Mouse (Mus musculus): ENCODE measurements around the gene Gcn1l1. TPM values are rescaled to one million over a fixed set of nuclear protein-coding genes. Genes with fewer than 3 reads are reported as not detected.

Gene Gcn1l1
- polyA plus RNA-seq, 1 experiment from 2014 or later = 15.0 TPM

DNA sequence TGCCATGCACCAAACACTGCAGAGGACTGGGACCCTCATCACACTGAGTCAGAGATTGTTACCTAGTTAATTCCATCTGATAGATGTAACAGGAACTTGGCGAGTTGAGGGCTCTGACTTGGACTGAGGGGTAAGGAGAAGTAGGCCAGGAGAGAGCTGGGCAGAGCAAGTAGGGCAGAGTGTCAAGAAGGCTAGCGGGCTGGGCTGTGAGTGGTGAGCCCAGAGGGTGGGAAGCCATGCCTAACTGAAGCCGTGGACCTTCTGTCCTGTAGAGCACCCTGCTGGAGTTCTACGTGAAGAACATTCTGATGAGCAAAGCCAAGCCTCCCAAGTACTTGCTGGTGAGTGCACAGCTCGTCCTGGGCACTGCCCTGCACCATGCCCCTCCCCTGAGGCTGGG is 14.3 kb downstream of the Gcn1l1 start:
- H3K36me3 ChIP-seq (replicated peaks) = peaks cover 98% of the 10 kb centered on the region
- H3K27me3 ChIP-seq = no peaks in the 10 kb centered on the region
- no peak overlapping the region for H3K9ac ChIP-seq
- no peaks in the 10 kb centered on the region for H3K4me1 ChIP-seq (replicated peaks)
- ATAC-seq (ENCODE audit: insufficient read depth) = no peak
- no peaks in the 10 kb centered on the region for H3K9me3 ChIP-seq (replicated peaks)
- WGBS (ENCODE audit: insufficient replicate concordance) = 79% methylated on average over 5 of the region's 5 CpGs
- H3K4me3 ChIP-seq (replicated peaks) = no peak overlapping the region
- H3K4me2 ChIP-seq = no peak overlapping the region
- no peak overlapping the region for H3K27ac ChIP-seq (replicated peaks)

DNA sequence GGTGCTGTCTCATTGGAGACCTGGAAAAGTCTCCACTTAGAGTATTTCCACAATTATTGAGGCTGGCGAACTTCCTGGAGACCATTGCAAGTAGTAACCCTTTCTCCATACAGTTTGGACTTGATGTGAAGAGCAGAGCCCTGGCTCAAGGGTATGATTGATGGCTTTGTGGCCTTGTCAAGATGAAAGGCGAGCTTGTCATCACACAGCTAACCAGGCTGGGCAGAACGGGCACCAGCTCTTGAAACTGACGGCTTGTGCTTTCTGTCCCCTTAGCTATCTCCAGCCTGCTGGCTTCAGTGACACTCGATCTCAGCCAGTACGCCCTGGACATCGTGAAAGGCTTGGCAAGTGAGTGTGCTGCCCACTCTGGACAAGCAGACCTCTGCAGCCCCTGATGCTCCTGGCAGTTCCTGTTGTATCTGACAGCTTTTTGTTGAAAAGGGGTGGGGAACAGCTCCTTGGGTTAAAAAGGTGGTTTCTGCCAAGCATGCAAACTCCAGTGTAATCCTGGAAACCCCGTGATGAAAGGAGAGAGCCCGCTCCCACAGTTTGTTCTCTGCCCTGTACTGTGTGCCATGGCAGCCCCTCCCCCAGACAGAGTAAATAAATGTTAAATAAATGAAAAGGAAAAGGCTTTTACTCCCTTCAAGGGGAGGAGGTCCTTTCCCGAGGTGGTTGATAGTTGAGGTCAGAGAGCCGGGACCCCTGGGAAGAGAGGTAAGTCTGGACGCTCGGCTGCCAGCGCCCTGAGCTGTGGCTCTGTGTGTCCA is 15.4 kb downstream of the Gcn1l1 start:
- Histone ChIP-seq H3K4me2 (no peak overlapping the region), H3K4me1 (replicated peaks) (no peaks in the 10 kb centered on the region), H3K27me3 (no peaks in the 10 kb centered on the region), H3K9me3 (replicated peaks) (no peaks in the 10 kb centered on the region), H3K36me3 (replicated peaks) (peaks cover 98% of the 10 kb centered on the region), H3K9ac (no peak overlapping the region), H3K4me3 (replicated peaks) (no peak overlapping the region), H3K27ac (replicated peaks) (no peak overlapping the region)
- WGBS (ENCODE audit: insufficient replicate concordance) = 73% methylated on average over 14 of the region's 14 CpGs
- ATAC-seq (ENCODE audit: insufficient read depth) = no peak

DNA sequence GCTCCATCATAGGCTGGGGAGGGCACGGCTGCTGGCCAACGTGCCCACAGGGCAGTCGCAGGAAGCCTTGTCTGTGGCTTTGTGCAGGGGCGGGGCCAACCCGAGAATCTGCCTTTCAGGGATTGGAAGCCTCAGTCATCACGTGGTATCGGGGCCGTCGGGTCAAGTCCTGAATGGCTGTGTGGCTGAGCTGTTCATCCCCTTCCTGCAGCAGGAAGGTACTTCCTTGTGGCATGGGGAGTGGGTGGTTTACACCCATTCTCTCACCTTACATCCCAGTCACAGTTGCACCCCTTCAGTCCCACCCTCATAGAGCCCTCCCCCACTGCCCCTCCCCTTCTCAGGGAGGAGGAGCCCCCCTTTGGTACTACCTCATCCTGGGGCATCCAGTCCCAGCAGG is 16.6 kb downstream of the Gcn1l1 start:
- WGBS (ENCODE audit: insufficient replicate concordance) = 88% methylated on average over 9 of the region's 9 CpGs

DNA sequence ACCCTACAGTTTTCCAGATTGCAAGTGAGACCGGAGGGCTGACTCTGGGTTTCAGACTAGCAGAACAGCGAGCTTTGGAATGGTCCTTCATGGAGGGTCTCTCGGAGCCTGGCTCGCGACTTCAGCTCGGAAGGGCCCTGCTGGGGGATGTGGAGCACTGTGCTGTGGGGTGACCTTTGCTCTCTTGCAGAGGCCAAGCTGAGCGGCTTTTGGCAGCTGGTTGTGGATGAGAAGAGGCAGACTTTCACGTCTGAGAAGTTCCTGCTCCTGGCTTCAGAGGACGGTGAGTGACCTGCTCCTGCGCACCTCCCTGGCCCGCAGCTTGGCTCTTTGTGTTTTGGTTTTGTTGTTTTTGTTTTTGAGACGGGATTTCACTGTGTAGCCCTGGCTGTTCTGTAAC is 20.6 kb downstream of the Gcn1l1 start:
- Histone ChIP-seq H3K4me2 (no peak overlapping the region), H3K4me3 (replicated peaks) (no peak overlapping the region), H3K9me3 (replicated peaks) (no peaks in the 10 kb centered on the region), H3K27ac (replicated peaks) (no peak overlapping the region), H3K9ac (no peak overlapping the region), H3K4me1 (replicated peaks) (no peaks in the 10 kb centered on the region), H3K36me3 (replicated peaks) (peaks cover 96% of the 10 kb centered on the region), H3K27me3 (no peaks in the 10 kb centered on the region)
- no peak for ATAC-seq (ENCODE audit: insufficient read depth)
- WGBS (ENCODE audit: insufficient replicate concordance) = 80% methylated on average over 12 of the region's 12 CpGs

More for the DNA sequence above, 16.6 kb downstream of the Gcn1l1 start:
- Histone ChIP-seq H3K4me2 (no peak overlapping the region), H3K36me3 (replicated peaks) (peaks cover 99% of the 10 kb centered on the region), H3K4me3 (replicated peaks) (no peak overlapping the region), H3K27ac (replicated peaks) (no peak overlapping the region), H3K9me3 (replicated peaks) (no peaks in the 10 kb centered on the region), H3K27me3 (no peaks in the 10 kb centered on the region), H3K4me1 (replicated peaks) (no peaks in the 10 kb centered on the region), H3K9ac (no peak overlapping the region)
- ATAC-seq (ENCODE audit: insufficient read depth) = no peak

DNA sequence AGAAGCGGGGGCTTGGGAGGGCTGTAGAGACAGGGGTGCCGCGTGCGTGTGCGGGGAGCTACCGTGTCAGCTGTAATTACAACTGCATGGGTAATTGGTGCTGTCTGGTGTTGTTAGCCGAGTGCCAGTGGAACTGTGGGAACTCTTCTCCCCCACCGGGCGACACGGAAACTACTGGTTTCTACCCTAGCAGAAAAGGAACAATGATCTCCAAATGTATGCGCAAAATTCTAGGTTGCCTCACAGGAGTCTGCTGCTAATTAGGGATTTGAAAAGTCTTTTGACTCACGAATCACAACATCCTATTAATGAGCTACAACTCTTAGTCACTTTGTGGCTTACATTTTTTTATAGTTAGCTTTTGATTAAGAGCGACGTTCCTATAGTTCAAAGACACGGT is 21.1 kb downstream of the Gcn1l1 start:
- Histone ChIP-seq H3K4me1 (replicated peaks) (no peaks in the 10 kb centered on the region), H3K27ac (replicated peaks) (no peak overlapping the region), H3K36me3 (replicated peaks) (peaks cover 96% of the 10 kb centered on the region), H3K27me3 (no peaks in the 10 kb centered on the region), H3K4me3 (replicated peaks) (no peak overlapping the region), H3K9me3 (replicated peaks) (no peaks in the 10 kb centered on the region), H3K9ac (no peak overlapping the region), H3K4me2 (no peak overlapping the region)
- WGBS (ENCODE audit: insufficient replicate concordance) = 91% methylated on average over 15 of the region's 15 CpGs
- no peak for ATAC-seq (ENCODE audit: insufficient read depth)

DNA sequence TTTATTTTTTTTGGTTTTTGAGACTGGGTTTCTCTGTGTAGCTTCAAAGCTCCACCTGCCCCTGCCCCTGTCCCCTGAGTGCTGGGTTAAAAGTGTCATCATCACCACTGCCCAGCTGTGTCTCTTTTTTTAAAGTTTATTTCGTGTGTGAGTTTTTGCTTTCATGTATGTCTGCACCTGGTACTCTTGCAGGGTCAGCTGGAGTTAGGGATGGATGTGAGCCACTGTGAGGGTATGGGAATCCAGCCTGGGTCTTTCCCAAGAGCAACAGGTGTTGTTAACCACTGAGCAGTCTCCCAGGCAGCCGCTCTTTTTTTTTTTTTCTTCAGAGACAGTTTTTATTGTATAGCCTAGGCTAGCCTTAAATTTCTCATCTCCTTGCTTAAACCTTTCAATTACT is 21.7 kb downstream of the Gcn1l1 start:
- peaks cover 95% of the 10 kb centered on the region for H3K36me3 ChIP-seq (replicated peaks)
- WGBS (ENCODE audit: insufficient replicate concordance) = 86% methylated on average over 2 of the region's 2 CpGs

DNA sequence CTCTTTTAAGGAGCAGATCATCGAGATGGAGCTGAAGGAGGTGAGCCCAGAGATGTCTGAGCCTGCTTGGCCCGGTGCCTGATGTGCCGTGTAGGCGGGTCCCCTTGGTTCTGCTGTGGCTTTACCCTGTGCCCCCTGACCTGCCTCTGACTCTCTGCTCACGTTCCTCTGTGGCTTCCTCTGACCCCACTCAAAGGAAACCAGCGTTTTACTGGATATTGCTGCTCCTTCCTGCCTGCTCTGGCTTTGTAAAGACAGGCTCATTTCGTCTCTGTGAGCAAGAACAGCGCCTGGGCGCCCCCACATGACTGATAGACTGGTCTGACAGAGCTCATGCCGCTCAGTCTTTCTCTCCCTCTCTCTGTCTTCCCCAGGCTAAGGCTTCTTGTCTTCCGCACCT is 26.0 kb downstream of the Gcn1l1 start:
- ATAC-seq (ENCODE audit: insufficient read depth) = 0 out of 2 replicates have a peak, but pooled peaks have one; percentile 25
- H3K4me2 ChIP-seq = no peak overlapping the region
- H3K9ac ChIP-seq = no peak overlapping the region
- no peaks in the 10 kb centered on the region for H3K27me3 ChIP-seq
- WGBS (ENCODE audit: insufficient replicate concordance) = 48% methylated on average over 11 of the region's 11 CpGs
- H3K4me1 ChIP-seq (replicated peaks) = no peaks in the 10 kb centered on the region
- no peak overlapping the region for H3K4me3 ChIP-seq (replicated peaks)
- H3K9me3 ChIP-seq (replicated peaks) = no peaks in the 10 kb centered on the region
- H3K36me3 ChIP-seq (replicated peaks) = peaks cover 95% of the 10 kb centered on the region
- H3K27ac ChIP-seq (replicated peaks) = no peak overlapping the region

More for the DNA sequence above, 21.7 kb downstream of the Gcn1l1 start:
- Histone ChIP-seq H3K4me1 (replicated peaks) (no peaks in the 10 kb centered on the region), H3K9me3 (replicated peaks) (no peaks in the 10 kb centered on the region), H3K4me3 (replicated peaks) (no peak overlapping the region), H3K27ac (replicated peaks) (no peak overlapping the region), H3K9ac (no peak overlapping the region), H3K4me2 (no peak overlapping the region), H3K27me3 (no peaks in the 10 kb centered on the region)
- no peak for ATAC-seq (ENCODE audit: insufficient read depth)

DNA sequence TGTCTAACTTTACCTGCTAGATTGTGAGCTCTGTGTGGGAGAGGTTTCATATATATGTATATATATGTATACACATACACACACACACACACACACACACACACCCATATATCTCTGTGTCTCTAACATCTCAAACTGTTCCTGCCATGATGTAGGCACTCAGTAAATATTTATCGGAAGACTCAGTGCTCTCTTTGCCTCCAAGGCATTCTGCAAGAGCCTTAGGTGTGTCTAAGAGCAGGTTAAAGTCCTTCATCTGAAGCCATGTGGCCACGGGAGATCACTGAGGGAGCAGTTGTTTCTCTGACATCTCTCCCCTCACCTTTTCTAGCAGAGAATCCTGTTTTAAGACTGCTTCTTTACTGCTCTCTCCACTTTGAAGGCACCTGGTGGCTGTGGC is 26.5 kb downstream of the Gcn1l1 start:
- H3K4me3 ChIP-seq (replicated peaks) = no peak overlapping the region
- WGBS (ENCODE audit: insufficient replicate concordance) = 82% methylated on average over 2 of the region's 2 CpGs
- no peaks in the 10 kb centered on the region for H3K9me3 ChIP-seq (replicated peaks)
- H3K4me1 ChIP-seq (replicated peaks) = no peaks in the 10 kb centered on the region
- no peak overlapping the region for H3K4me2 ChIP-seq
- no peak overlapping the region for H3K9ac ChIP-seq
- H3K36me3 ChIP-seq (replicated peaks) = peaks cover 95% of the 10 kb centered on the region
- no peak for ATAC-seq (ENCODE audit: insufficient read depth)
- no peak overlapping the region for H3K27ac ChIP-seq (replicated peaks)
- H3K27me3 ChIP-seq = no peaks in the 10 kb centered on the region

DNA sequence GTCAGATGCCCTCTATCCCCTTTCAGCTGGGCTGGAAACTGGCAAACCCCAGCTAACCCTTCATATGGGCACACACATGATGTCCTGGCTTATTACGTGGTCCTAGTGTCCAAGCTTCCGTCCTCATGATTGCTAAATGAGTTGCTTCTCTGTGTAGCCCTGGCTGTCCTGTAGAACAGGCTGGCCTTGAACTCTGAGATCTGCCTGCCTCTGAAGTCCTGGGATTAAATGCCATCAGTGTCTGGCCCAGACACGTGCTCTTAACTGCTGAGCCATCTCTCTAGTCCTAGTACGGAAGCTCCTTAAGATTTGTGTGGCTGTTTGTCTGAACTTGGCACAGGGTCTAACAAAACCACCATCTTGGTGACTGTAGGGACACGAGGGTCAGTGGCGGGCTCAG is 38.5 kb downstream of the Gcn1l1 start:
- ATAC-seq (ENCODE audit: insufficient read depth) = no peak
- Histone ChIP-seq H3K36me3 (replicated peaks) (peaks cover 89% of the 10 kb centered on the region), H3K9ac (no peak overlapping the region)

DNA sequence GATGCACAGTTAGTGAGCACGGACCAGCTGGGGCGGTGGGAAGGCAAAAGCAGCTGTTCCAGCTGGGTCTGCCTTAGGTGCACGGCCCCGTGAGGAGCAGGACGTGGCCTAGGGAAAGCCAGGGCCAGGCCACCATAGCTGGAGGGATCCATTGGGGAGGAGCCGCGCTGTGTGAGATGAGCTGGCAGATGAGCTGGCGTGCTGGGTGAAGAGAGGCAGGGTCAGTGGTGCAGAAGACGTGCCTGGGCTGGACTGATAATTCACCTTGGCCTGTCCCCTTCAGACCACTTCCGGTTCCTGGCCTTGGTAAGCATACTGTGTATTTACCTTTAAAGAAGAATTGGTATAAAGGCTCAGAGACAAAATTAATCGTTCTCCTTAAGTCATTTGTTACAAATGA is 46.5 kb downstream of the Gcn1l1 start:
- Histone ChIP-seq H3K4me1 (replicated peaks) (peaks cover 14% of the 10 kb centered on the region), H3K9me3 (replicated peaks) (no peaks in the 10 kb centered on the region), H3K27ac (replicated peaks) (peak overlapping the region; percentile 33; the same call in 1 of the 2 replicates), H3K4me2 (peak overlapping the region; percentile 10), H3K4me3 (replicated peaks) (no peak overlapping the region), H3K27me3 (no peaks in the 10 kb centered on the region), H3K9ac (no peak overlapping the region), H3K36me3 (replicated peaks) (peaks cover 95% of the 10 kb centered on the region)
- peak; percentile 82 for ATAC-seq (ENCODE audit: insufficient read depth)
- 47% methylated on average over 11 of the region's 11 CpGs for WGBS (ENCODE audit: insufficient replicate concordance)

More for the DNA sequence above, 38.5 kb downstream of the Gcn1l1 start:
- no peak overlapping the region for H3K4me2 ChIP-seq
- no peaks in the 10 kb centered on the region for H3K4me1 ChIP-seq (replicated peaks)
- H3K27ac ChIP-seq (replicated peaks) = no peak overlapping the region
- H3K27me3 ChIP-seq = no peaks in the 10 kb centered on the region
- no peaks in the 10 kb centered on the region for H3K9me3 ChIP-seq (replicated peaks)
- H3K4me3 ChIP-seq (replicated peaks) = no peak overlapping the region
- WGBS (ENCODE audit: insufficient replicate concordance) = 82% methylated on average over 6 of the region's 6 CpGs

DNA sequence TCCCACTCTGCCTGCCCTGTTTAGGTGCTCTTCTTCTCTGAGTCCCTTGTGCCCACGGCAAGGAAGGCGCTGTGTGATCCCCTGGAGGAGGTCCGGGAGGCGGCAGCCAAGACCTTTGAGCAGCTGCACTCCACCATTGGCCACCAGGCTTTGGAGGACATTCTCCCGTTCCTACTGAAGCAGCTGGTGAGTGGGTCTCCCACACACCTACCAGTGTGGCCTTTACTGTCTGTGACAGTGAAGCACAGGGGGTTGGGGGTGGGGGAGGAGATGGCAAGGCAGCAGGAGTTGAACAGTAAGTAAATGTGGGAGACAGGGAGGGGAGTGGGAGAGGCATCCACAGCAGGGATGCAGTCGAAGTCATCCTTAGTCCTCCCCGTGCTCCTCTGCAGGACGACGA is 48.3 kb downstream of the Gcn1l1 start:
- ATAC-seq (ENCODE audit: insufficient read depth) = no peak
- Histone ChIP-seq H3K9me3 (replicated peaks) (no peaks in the 10 kb centered on the region), H3K4me2 (no peak overlapping the region), H3K27ac (replicated peaks) (no peak overlapping the region), H3K27me3 (no peaks in the 10 kb centered on the region), H3K9ac (no peak overlapping the region), H3K36me3 (replicated peaks) (peaks cover 96% of the 10 kb centered on the region), H3K4me1 (replicated peaks) (peaks cover 14% of the 10 kb centered on the region), H3K4me3 (replicated peaks) (no peak overlapping the region)
- WGBS (ENCODE audit: insufficient replicate concordance) = 85% methylated on average over 9 of the region's 9 CpGs

DNA sequence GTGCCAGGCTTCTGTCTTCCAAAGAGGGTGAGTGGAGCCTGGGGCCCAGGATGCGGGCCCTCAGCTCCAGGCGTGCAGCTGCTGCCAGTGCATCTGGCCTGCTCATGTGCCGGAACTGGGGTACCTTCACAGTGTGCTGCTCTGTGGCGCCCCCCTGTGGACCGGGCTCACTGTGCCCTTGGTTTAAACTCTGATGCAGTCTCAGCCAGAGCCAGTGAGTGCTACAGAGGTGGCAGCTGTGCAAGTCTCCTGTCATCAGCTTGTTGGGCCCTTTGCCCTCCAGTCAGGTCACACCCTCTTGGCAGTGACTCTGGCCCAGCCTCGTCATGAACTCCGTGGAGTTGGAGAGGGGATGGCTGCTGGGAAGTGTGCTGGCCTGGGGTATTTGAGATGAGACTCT is 49.9 kb downstream of the Gcn1l1 start:
- no peak overlapping the region for H3K9ac ChIP-seq
- no peaks in the 10 kb centered on the region for H3K27me3 ChIP-seq
- peaks cover 14% of the 10 kb centered on the region for H3K4me1 ChIP-seq (replicated peaks)
- H3K9me3 ChIP-seq (replicated peaks) = no peaks in the 10 kb centered on the region
- H3K4me3 ChIP-seq (replicated peaks) = no peak overlapping the region
- ATAC-seq (ENCODE audit: insufficient read depth) = no peak
- peaks cover 97% of the 10 kb centered on the region for H3K36me3 ChIP-seq (replicated peaks)
- H3K27ac ChIP-seq (replicated peaks) = no peak overlapping the region
- 72% methylated on average over 7 of the region's 7 CpGs for WGBS (ENCODE audit: insufficient replicate concordance)
- H3K4me2 ChIP-seq = no peak overlapping the region

Data from liver, embryonic 15.5 days (tissue).